Mouse (Mus musculus): ENCODE data around the gene Rufy4.
"Not testable (repeated sequence)": the region's sequence is repeated elsewhere in the genome, so short reads cannot be mapped to it uniquely, and the experiment has no call there.

Gene Rufy4

DNA sequence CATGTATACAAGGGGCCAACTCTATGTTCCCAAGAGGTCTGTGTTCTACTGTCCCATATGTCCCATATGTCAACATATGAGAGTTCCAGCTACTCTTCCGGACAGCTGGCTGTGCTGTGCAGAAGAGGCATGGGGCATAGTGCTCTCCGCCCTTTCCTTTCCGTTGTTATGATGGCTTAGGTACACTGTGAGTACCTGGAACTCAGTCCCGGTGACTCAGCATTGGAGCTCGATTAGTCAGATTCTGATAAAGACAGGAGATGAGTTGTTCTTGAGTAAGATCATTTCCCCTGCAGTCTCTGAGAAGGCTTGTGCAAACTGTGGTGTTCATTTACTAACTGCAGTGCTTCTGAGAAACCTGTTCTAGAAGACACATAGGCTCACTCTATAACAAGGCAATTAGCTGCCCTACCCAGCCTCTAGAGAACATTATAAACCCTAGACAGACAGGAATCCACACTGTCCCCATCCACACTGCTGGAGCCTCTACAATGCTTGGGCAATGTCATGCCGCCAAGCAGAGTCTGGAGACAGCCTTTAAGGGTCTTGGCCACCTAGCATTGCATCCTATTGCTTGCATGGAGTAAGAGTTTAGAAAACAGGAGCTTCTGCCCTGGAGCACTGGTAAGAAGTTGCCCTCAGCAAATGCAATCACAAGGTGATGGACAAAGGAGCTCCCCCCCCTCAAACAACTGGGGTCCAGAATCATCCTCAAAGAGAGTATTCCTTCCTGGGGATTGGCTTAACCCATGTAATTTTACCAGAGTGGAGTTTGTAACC, 24.0 kb downstream of the Rufy4 start:
- DNase-seq (ENCODE audit: low spot score in 2 of 2): no peak

DNA sequence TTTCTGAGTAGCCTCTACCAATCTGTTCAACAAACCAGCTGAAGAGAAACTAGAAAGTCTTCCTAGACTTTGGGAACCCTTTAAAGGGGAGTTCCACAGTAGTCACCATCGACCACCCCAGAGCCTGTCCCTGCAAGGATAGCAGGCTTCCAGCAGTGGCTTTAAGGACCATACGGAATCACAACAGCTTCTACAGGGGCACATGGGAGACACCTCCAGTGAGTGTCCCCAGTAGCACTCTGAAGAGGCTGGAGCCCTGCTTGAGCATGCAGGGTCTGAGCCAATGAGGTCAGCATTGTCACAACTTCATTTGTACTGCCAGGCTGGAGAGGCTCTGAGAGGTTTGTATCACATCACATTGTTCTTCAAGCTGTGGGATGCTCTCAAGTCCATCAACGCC, 24.8 kb downstream of the Rufy4 start:
- DNase-seq (ENCODE audit: low spot score in 2 of 2): no peak

DNA sequence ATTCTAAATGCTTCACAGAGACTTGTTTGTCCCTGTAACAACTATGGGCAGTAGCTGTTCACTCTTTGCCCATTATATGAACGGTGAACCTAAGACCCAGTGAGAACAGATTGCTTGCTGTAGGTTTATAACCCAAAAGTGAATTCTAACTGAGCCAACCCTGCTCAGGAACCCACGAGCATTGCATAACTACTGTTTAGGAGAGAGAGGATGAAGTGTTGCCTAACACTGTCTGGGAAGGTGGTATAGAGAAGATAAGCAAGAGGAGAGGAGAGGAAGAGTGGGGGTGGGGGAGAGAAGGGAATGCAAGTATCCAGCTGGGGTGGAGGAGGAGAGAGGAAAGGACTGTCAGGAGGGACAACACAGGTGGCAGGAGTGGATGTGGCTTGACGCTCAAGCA, 25.8 kb downstream of the Rufy4 start:
- no peak for DNase-seq (ENCODE audit: low spot score in 2 of 2)

DNA sequence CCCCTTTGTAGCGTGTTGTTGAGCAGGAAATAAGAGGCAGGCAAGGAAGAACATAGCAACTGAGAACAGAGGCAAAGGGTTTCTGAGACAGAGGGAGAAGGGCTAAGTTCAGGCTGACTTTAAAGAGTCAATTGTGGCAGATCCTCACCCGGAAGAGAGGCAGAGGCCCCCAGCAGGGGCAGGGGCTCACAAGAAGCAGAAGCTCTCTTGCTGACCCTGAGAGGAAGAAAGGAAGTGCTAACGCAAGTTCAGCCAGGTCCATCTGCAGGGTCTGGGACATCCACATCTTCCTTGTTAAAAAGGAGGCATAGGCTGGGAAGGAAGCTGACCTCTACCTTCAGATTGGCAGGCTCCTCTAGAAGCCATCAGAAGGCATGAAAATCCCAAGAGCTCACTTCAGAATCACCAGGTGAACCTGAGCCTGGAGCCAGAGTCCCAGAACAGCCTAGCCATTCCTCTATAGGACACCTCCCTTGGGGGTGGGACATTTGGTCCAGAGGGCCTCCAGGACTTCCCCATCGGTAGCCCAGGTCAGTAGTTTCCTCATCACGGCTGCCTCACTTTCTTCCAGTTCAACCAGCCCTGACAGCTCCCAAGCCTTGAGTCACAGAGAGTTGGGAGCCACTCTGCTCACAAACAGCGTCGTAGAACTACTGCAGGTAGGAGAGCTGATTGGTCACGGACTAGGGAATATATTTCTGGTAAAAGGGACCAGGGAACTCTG, 28.3 kb downstream of the Rufy4 start, which contains the start of gene Cxcr2:
TSS of gene Cxcr2 (plus strand) at position 529 of the 724 bp plus-strand sequence.
- DNase-seq (ENCODE audit: low spot score in 2 of 2): no peak

DNA sequence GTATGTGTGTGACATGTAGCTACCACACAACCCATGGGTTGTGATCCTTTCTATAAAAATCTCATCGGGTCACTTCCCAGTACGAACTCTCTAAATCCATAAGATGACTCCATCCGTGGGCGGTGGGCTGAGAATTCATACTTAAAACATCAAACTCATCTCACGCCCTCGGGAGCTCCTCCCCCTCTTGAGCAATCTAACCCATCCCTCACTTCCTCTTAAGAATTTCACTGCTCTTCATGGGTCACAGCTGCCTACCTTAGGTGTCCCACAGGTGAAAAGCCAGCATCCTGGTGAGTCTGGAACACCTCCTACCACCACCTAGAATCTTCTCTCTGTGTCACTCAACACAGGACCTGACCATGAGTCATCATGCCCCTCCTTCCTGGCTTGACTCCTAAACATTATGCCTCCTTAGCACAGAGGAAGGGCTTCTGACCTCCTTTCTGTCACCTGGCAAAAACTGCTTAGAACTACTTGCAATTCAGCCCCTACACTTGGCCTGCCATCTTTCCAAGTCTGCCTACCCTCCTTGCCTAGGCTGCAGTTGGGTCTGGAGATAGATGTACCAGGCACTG, 30.2 kb downstream of the Rufy4 start:
- no peak for DNase-seq (ENCODE audit: low spot score in 2 of 2)

DNA sequence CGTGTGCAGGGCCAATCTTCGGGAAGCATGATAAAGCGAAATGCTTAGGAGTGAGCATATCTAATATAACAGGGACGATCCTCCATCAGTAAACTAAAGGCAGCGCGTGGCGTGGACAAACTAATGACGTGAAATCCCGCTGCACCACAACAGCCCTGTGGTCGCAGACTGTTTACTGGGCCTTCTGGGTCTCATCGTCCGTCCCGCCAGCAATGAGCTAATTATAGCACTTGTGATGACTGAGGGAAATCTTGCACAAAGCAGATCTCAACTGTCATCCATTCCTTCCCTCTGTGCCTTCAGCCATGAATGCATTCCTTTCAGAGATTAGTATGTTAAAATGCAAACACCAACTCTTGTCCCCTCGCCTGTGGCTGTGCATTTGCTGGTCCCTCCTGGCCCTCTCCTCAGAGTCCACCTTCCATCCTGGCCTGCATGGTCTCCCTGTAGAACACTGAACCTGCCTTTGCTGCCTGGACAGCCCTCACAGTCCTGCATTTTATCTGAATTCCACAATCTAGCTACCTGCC, 31.1 kb downstream of the Rufy4 start:
- DNase-seq (ENCODE audit: low spot score in 2 of 2): no peak

DNA sequence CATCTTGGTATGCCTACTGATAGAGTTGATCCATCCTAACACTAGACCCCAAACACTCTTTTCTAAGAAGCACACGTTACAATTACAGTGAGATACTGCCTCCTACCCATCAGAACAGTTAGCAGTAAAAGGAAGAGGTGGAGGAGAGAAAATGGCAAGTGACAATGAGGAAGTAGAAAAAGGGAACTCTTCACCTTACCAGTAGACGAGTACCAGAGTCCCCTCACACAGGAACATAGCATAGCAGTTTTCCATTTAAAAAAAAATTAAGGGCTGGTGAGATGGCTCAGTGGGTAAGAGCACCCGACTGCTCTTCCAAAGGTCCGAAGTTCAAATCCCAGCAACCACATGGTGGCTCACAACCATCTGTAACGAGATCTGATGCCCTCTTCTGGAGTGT, 34.3 kb downstream of the Rufy4 start:
- not testable (repeated sequence) for DNase-seq (ENCODE audit: low spot score in 2 of 2)

DNA sequence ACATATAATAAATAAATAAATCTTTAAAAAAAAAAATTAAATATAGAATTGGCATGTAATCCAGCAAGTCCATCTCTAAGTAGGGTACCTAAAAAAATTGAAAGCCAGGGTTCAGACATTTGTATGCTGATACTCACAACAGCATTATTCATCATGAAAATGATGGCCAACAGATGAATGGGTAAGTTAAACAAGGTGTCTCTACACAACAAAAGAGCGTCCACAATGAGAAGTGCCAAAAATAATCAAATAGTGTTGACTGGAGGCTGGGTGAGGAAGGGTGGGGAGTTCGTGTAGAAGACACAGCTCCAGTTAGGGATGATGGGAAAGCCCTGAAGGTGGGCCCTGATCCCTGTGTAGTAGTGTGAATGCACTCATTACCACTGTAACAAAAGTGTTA, 34.7 kb downstream of the Rufy4 start:
- DNase-seq (ENCODE audit: low spot score in 2 of 2): no peak

DNA sequence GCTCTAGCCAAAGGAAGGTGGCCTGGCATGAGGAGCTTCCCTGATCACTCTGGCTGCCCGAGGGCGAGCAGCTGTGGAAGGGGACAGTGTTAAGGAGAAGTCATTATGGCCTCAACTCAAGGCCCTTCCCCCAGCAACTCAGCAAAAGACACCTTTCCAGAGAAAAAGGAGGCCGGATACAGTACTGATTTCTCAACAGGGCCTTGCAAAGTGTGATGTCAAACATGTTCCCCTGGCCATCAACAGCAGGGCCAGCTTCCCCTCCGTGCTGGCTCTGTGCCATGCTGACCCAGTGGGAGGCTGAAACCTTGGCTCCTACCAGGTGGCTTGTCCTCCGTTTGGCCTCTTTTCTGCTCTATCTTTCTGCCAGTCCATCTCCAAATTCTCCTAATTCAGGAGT, 41.8 kb downstream of the Rufy4 start:
- DNase-seq (ENCODE audit: low spot score in 2 of 2): no peak

DNA sequence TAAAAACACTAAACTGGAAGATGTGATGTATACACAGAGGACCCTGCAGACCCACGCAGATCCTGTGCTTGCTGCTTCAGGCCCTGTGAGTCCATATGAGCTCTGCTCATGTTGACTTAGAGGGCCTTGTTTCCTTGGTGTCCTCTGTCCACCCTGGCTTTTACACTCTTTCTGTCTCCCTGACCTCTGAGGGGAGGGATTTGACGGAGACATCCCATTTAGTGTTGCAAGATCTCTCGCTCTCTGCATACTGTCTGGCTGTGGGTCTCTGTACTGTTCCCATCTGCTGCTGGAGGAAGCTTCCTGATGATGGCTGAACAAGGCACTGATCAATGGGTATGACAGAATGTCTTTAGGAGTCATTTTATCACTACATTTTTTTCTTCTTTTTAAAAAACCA, 44.4 kb downstream of the Rufy4 start:
- DNase-seq (ENCODE audit: low spot score in 2 of 2): no peak

DNA sequence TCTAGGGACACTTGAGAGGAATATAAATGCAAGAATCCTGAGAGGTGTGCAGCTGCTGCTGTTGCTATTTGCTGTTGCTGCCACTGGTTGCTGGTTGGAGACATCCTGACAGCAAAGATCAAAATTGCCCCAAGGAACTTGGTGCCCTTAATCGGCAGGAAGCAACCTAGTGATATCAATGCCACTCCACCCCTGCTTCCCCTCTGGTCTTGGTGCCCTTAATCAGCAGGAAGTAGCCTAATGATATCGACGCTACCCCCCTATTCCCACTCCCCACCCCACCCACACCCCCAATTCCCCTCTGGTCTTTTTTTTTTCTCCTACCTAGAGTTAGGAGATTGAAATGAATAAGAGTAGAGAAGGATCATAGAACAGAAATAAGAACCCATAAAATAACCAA, 47.4 kb downstream of the Rufy4 start:
- no peak for DNase-seq (ENCODE audit: low spot score in 2 of 2)

DNA sequence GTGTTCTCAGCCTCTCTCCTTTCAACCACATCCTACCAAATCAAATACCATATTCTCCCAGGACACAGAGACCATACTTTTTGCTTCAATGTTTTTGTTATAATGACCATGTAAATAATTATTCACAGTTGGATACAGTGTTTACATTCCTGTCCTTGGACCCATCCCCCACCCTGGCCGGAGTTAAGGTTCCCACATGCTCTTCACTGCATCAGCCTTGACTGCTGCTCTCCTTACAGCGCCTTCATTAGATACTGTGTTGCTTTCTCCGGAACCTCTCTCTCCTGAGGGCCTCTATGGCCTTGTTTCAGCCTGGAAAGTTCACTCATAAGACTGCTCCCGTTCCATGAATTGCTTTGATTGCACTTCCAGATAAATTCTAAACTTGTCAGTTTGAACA, 50.4 kb downstream of the Rufy4 start:
- DNase-seq (ENCODE audit: low spot score in 2 of 2): no peak

DNA sequence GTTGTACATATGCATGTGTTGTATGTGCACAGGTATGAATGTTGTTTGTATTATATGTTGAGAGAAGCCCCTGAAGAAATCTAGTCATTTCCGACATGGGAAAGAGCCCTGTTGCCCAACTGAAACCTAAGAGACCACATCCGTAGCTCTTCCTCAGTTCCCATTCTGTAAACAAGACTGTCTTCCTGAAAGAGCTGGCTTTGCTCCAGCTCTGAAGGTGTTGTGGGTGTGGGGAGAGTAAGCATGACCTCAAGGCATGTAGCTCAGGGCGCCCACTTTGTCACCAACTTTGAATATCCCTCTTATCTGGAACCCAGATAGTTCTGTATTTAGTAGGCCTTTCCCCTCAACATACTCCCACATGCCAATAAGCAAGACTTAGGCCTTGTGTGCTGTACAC, 53.3 kb downstream of the Rufy4 start:
- no peak for DNase-seq (ENCODE audit: low spot score in 2 of 2)

DNA sequence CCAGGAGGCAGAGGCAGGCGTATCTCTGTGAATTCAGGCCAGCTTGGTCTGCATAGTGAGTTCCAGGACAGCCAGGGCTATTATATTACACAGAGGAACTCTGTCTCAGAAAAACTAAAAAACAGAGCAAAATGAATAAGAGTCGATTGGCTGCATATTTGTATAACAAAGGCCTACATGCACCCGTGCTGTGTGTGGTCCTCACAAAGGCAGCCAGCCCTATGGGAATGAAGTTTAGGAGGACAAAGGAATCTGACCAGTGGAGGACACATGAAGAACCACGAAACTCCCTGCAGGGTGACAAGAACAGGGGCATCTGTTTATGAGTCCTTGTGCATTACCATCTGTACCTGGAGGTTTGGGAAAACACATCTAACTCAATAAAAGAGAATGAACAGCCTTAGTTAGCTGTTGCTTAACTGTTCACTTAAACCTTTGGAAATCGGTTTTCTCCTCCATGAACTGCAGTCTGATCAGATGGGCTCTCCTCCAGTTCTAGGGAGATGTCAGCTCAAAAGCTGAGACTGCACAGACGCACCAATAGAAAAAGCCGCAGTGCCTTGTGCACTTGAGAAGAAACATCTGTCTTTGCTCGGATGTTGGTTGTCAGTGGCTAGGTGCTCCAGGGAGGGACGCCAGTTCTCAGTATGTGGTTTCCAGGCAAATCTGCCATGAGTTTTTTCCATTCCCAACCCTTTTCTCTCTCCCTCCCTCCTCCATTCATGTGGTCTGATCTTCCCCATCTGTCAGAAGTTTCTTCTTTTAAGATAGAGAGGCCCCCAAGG, 54.5 kb downstream of the Rufy4 start:
- DNase-seq (ENCODE audit: low spot score in 2 of 2): peak in 1 of 2 experiments; percentile 5

DNA sequence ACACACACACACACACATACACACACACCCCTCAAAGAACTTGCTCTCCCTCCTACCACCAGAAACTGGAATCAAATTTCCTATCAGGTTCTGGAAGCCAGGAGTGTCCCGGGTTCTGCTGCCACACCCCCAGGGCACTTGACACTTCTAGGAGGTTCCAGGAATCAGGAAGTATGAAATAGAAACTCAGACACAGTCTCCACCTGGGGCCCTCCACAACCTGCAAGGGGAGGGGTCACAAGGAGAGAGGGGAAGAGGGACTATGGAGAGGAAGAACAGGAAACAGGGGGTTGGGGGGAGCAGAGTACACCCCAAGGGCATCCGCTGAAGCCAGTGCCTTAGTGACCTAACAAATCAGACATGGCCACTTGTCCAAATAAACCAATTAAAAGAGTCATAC, 56.1 kb downstream of the Rufy4 start:
- DNase-seq (ENCODE audit: low spot score in 2 of 2): no peak

DNA sequence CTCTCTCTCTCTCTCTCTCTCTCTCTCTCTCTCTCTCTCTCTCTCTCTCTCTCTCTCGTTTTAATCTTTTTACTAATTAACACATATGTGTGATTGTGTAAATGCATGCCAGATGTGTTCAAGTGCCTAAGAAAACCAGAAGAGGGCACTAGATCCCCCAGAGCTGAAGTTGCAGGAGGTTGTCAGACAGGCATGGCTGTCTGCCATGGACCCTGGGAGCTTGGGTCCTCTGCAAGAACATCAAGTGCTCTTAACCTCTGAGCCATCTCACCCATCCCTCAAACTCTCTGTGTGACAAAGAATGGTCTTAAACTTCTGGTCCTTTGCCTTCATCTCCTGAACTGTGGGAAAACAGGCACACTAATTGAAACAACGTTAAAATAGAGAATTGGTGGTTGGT, 57.7 kb downstream of the Rufy4 start:
- DNase-seq (ENCODE audit: low spot score in 2 of 2): no peak

DNA sequence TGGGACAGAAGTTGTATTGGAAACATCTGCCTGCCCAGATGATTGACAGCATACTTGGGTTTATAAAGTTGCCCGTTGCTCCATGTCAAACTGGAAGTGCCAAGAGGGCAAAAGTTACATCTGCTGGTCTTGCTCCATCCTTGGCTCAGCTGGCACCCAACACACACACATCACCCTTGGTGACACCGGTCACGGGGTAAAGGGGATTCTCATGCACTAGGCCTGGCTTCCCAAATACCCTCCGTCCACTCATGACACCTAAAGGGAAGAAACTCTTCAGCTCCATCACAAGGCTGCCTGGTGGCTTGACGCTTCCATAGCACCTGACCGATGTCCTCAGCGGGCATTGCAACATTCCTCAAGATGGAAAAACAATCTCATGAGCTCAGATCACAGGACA, 65.1 kb downstream of the Rufy4 start:
- no peak for DNase-seq (ENCODE audit: low spot score in 2 of 2)

DNA sequence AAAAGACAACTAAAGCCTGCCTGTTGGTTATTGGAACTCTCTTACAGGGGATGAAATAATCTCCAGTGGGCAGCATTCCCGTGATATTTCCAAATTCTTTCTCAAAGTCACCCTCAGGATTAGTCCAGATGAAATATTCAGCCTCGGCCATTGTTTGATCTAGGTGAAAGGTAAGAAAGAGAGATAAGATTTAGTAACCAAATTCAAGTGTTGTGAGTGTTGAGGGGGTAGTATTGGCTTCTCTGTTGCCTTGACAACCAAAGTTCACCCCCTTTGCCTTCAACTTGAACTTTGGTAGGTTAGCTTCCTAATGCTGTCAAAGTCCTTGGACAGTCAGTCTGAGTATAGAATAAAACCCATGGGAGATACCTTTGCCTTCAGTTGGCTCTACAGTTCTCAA, 67.4 kb downstream of the Rufy4 start:
- no peak for DNase-seq (ENCODE audit: low spot score in 2 of 2)

DNA sequence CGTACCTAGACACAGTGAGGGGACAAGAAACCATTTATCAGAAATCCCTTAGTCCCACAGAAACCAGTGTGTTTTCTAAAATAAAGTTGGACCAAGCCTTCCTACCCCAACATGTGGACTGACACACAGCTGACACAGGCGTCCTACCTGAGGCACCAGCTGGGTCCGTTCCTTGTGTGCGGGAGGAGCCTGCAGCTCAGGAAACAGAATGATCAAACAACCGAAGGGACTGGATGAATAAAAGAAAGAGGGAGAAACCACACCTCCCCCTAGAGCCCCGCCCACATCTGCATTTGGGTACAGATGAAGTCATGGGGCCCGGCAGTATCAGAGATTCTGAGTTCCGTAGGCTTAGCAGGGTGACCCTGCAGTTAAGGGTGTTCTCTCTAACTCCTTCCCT, 69.1 kb downstream of the Rufy4 start, which contains the start of gene Cxcr1:
TSS of gene Cxcr1 (minus strand) at position 187 of the 400 bp plus-strand sequence.
- no peak for DNase-seq (ENCODE audit: low spot score in 2 of 2)

DNA sequence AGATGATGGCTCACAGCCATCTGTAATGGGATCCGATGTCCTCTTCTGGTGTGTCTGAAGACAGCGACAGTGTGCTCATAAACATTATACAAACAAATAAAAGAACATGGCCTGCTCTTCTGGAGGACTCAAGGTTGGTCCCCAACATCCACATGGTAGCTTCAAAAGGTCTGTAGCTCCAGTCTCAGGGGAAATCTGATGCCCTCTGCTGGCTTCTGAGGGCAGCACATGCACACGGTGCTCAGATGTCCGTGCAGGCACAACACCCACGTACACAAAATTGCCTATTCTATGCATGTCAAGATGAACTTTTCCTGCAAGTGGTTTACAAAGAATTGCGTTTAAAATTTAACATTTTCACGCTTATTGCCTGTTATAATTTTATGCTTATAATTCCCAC, 70.6 kb downstream of the Rufy4 start:
- DNase-seq (ENCODE audit: low spot score in 2 of 2): no peak

DNA sequence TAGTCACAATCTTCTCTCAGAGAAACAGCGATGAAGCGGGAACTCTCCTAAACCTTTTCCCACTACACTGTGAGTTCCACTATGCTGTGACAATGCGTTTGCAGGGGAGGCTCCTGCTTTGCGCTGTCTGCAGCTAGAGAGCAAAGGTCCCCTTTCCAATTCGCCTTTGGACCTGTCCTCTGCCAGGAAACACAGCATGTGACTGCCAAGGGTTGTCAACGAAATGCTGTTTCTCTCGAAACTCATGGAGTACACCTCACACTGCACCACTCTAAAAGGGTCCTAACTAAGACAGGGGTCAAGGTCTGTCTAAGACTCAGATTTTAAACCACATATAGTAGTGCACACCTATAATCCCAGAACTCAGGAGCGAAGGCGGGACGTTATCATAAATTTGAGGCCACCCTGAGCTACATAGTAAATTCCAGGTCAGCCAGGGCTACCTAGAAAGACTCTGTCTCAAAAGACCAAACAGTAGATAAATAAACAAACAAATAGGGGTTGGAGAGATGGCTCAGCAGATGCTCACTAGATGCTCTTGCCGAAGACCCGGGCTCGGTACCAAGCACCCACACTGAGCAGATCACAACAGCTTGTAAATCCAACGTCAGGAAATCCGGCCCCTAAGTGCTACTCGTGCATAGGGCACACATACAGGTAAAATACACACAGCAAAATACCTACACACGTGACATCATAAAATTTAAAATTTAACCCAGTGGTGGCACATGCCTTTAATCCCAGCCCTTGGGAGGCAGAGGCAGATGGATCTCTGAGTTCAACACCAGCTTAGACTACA, 71.5 kb downstream of the Rufy4 start:
- no peak for DNase-seq (ENCODE audit: low spot score in 2 of 2)
